ENCODE assay signal across 15 mouse cellular contexts in genomic region chr1:41384731-41385130, GRCm38 (mm10).
DNase-seq lines count a peak whose midpoint lies in the region.
"Had no signal": no experiment of that assay in that cellular context is flagged by ENCODE, and none has a peak within 500 bp of the region (broad histone marks: within the 10 kb centered on the region; RNA-seq: fewer than 3 reads in every experiment).

No protein-coding gene starts in this region.

- DNase-seq in embryo, embryonic 10 days (ENCODE audit: low spot score), result peak; percentile 11
- DNase-seq in embryo, embryonic 9.5 days (ENCODE audit: extremely low spot score), result no peak
- DNase-seq in ovary, adult 18-20 months (ENCODE audit: low spot score), result peak; percentile 62
- no peak for DNase-seq in ovary, postnatal 10 days (ENCODE audit: low spot score)
- DNase-seq in adrenal gland, postnatal 14 days, result peak; percentile 23
- peak; percentile 6 for DNase-seq in embryo, embryonic 11 days
- no peak for DNase-seq in layer of hippocampus, adult 9-11 months
- no peak for DNase-seq in right cerebral cortex, postnatal 14 days
- DNase-seq: cerebellum, adult 11-12 months; cerebellum, adult 9-10 months; cerebellum, postnatal 25 days; gastrocnemius, postnatal 36 days; heart, adult 18-20 months; heart, postnatal 10 days; kidney, adult 11 months had no signal

Comparison
In these comparisons a context has a peak if more than half of its experiments do, and no peak if none do; other contexts are left out.
1. DNase-seq: peak in embryo, embryonic 10 days (single experiment), ovary, adult 18-20 months (single experiment), adrenal gland, postnatal 14 days (single experiment) and embryo, embryonic 11 days (single experiment); none in embryo, embryonic 9.5 days (single experiment), ovary, postnatal 10 days (single experiment), layer of hippocampus, adult 9-11 months (single experiment) and right cerebral cortex, postnatal 14 days (single experiment).